Mouse (Mus musculus) thymus, postnatal 36 days (tissue): ENCODE measurements around the gene Gtf2f2.

Experiments used
- DNase-seq, 2 experiments: peaks; one replicate each; pipeline ENCODE4 v3.0.0; 2022; ENCODE audit warnings: mixed read lengths in 2 of 2

Gtf2f2 gene

GRCm38 (mm10) chr14:76010102-76011061 lies at the start of gene Gtf2f2:
Gtf2f2 (minus strand) TSS chr14:76010865.
- peak; percentile 90 to 94 for DNase-seq

DNA sequence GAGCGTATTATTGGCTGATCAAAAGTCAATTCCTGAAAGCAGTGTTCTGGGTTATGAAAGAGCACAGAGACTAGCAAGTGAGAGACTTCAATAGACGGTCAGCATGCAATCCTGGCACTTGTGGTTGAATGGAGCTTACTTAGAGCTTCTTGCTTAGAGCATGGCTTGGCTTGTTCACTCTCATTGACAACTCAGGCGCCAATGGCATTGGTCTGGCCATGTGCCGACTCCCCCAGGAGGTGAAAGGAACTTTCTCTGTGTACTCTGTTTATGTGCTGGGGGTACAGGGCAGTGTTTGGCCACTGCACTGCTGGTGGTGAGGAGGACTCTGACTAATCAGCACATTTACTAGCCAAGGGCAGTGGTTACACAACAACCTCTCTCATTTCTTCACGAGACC lies 48.8 kb upstream of the Gtf2f2 start:
- no peak for DNase-seq

- no peak for DNase-seq
These were observed 43.1 kb upstream of the Gtf2f2 start for GRCm38 (mm10) chr14:76053726-76054125.

- DNase-seq = no peak
These were observed 41.3 kb upstream of the Gtf2f2 start for GRCm38 (mm10) chr14:76051966-76052365.

GRCm38 (mm10) chr14:76045767-76046166 lies 35.1 kb upstream of the Gtf2f2 start:
- DNase-seq = no peak

- no peak for DNase-seq
These were observed 33.5 kb upstream of the Gtf2f2 start for GRCm38 (mm10) chr14:76044164-76044557.

GRCm38 (mm10) chr14:76043251-76044163 lies 32.8 kb upstream of the Gtf2f2 start:
- no peak for DNase-seq

GRCm38 (mm10) chr14:76033221-76033637 lies 22.6 kb upstream of the Gtf2f2 start:
- no peak for DNase-seq

DNA sequence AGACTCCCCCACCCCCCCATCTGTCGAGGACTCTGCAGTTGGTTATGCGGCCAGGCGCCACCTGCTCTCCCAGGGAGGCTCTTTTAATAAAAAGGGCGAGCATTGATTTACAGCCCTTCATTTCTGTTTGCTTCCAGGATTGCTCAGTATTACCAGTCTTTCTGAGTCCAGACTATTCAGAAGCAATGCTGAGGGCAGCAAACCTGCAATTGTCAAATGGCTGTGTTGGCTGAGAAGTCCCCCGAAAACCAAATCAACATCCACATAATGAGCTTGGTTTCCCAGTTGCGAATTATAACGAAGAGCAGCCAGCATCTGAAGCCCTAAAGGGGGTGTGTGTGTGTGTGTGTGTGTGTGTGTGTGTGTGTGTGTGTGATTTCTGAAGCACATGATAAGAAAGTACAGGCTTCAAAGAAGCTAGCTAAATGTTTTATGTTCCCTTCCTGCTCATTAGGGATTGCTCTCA lies 22.0 kb upstream of the Gtf2f2 start:
- no peak for DNase-seq

DNA sequence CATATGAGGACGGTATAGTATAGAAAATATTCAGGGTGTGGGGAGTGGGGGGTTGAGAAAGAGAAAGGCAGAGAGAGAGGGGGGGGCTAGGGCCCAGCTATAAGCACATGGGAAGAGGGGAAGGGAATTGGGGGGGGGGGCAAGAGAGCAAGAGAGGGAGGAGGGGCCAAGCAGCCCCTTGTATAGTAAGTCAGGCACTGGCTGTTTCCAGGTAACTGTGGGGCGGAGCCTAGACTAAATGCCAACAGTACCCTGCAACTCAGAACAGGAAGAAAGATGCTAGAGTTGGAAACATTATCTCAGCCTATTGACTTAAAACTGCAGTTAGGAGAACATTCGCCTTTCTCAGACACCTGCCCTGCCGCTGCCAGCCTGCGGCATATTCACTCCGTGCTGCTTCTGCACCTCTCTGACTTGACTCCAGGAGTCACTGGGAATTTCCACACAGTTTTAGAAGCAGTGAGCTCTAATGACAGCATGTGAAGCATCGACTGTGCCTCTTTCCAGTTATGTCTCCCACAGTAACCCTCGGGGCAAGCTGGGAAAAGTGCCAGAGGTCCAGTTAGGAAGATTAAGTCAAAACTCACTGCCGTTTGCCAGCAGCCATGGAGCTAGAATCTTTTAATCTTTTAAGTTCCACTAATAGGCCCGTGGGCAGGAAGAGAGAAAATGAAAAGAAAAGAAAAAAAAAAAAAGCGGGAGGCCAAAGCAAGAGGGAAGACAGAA lies 20.6 kb upstream of the Gtf2f2 start:
- DNase-seq = no peak

DNA sequence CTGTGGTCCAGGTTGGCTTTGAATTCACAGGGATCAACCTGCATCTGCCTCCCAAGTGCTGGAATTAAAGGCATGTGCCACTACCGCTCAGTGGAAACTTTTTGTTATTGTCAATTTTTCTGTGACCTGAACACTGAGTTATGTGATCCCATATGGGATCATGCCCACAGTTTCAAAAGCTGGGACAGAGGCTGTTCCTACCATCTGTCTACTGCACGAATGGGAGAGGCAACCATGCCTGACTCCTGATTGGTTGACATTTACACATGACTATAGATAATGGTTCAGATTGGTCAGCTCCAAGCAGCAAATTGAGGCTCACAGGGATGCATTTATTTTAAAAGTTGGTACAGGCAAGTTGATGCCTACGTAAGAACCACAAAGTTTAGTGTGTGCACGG lies 14.0 kb upstream of the Gtf2f2 start:
- DNase-seq = no peak

- no peak for DNase-seq
These were observed 10.5 kb upstream of the Gtf2f2 start for GRCm38 (mm10) chr14:76020927-76021719.

DNA sequence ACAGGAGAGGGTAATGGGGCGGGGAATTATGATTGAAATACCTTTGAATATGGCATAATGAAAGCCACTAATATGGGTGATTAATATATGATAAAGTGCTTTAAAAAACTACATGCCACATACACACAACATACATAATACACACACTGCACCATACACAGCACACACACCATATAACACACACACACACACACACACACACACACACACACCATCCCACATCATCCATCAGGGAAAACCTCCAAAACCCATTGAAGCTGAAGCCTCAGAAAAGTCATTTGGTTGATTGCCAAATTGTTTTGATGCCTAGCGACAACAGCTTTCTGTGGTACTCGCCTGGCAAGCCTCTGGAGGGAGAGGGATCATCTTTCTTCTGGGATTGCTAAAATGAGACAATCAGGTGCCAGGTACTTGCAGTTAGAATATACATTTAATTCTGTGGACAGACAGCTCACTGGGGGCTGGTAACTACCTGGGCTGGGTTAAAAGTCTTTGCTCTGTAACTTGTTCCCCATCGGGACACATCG lies 9.7 kb upstream of the Gtf2f2 start:
- no peak for DNase-seq

DNA sequence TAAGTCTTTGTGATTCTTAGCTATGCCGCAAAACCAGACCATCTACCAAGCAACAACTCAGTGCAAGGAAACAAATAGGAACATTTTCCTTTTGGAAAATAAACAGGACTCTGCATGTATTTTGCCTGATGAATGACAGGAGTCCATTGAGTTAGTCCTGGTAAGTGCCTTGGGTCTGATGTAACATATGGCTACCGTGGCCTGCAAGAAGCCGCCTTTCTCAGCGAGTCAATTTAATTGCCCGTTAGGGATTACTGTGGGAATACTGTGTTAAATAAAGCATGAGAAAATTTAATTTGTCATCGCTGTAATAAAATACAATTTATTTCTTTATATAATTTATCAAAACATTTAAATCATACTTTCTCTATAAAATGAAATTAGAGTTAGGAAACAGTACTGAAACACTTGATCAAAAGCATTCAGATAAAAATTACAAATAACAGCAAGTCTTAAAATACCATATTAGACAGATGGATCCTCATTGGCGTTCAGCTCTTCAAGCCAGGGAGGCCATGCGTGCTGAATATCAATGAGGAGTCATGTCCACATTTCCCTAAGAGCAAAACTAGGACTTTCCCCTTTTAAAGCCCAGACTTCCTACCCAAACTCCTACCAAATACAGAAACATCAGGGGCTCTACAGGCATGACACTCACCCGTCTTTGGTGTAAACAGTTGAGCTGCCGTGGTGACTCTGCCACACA lies 7.3 kb upstream of the Gtf2f2 start:
- no peak for DNase-seq

GRCm38 (mm10) chr14:76014331-76014730 lies 3.7 kb upstream of the Gtf2f2 start:
- DNase-seq = no peak

GRCm38 (mm10) chr14:76011062-76011457 lies 395 bp upstream of the Gtf2f2 start:
- DNase-seq = no peak

- no peak for DNase-seq
These were observed 1.5 kb downstream of the Gtf2f2 start for GRCm38 (mm10) chr14:76009185-76009584.

GRCm38 (mm10) chr14:76008174-76008573 lies 2.5 kb downstream of the Gtf2f2 start:
- DNase-seq = no peak

- no peak for DNase-seq
These were observed 5.7 kb downstream of the Gtf2f2 start for GRCm38 (mm10) chr14:76005011-76005410.

GRCm38 (mm10) chr14:76001781-76002180 lies 8.9 kb downstream of the Gtf2f2 start:
- no peak for DNase-seq

DNA sequence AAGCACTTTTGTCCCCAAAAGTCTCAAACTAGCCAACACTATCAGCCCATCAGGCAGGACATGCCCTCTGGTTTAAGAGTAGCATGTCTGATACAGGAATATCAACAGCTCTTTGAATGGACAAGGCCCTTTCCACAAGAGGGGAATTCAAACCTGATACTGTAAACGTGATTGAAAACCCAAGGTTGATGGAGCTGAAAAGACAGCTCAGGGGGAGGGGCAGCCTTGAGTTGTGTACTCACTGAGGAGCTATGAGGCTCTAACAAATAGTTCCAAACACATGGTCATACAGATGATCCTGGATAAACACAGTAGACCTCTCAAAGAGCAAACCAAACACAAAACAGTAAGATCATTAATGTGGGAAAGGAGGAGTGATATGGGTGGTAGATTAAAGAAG lies 12.6 kb downstream of the Gtf2f2 start:
- no peak for DNase-seq
